Mouse (Mus musculus) hindbrain, embryonic 15.5 days (tissue): ENCODE measurements around the gene Cd247. TPM values are rescaled to one million over a fixed set of nuclear protein-coding genes. Genes with fewer than 3 reads are reported as not detected.
A peak's percentile ranks its signal among the peaks of the same experiment; 100 is the strongest.

Experiments used
- ATAC-seq: fragments of 200-750 bp; cut with Nextera tagmentation; 2 replicates; pipeline ENCODE4 v1.8.0; 2017; ENCODE audit warnings: low read depth, moderate number of reproducible peaks, moderate TSS enrichment; ENCODE audit not compliant: low FRiP score
- H3K27ac ChIP-seq: fragments of 300-500 bp; sonication (generic); replicated peaks from 2 replicates; pipeline ENCODE4 v1.5.1; 2015; ENCODE audit warnings: mild to moderate bottlenecking, inconsistent platforms
- H3K27me3 ChIP-seq: fragments of 300-500 bp; sonication (generic); 2 replicates; pipeline ENCODE4 v1.6.1; 2015; ENCODE audit warnings: control low read depth, inconsistent platforms
- H3K36me3 ChIP-seq: fragments of 300-500 bp; sonication (generic); 2 replicates; pipeline ENCODE4 v1.6.1; 2015; ENCODE audit warnings: control low read depth, inconsistent platforms
- H3K4me1 ChIP-seq: fragments of 300-500 bp; sonication (generic); replicated peaks from 2 replicates; pipeline ENCODE4 v1.6.1; 2015; ENCODE audit warnings: control low read depth, inconsistent platforms
- H3K4me2 ChIP-seq: fragments of 300-500 bp; sonication (generic); 2 replicates; pipeline ENCODE4 v1.6.1; 2015; ENCODE audit warnings: moderate library complexity, mild to moderate bottlenecking, inconsistent platforms
- H3K4me3 ChIP-seq: fragments of 300-500 bp; sonication (generic); 2 replicates; pipeline ENCODE4 v1.5.1; 2015; ENCODE audit warnings: mild to moderate bottlenecking, inconsistent platforms
- H3K9ac ChIP-seq: fragments of 300-500 bp; sonication (generic); 2 replicates; pipeline ENCODE4 v1.6.1; 2015; ENCODE audit warnings: inconsistent platforms
- H3K9me3 ChIP-seq: fragments of 300-500 bp; sonication (generic); 2 replicates; pipeline ENCODE4 v1.6.1; 2016; ENCODE audit warnings: control low read depth, inconsistent platforms
- WGBS: fragments of 180-500 bp; shearing (Covaris S2); methylation state at CpG from one replicate; pipeline ENCODE4 v1.1.7; 2015; 5-methylcytosine and 5-hydroxymethylcytosine counted together
- polyA plus RNA-seq: library from polyadenylated mRNA; unstranded; fragments of >200 nt; fragmentation: Nextera tagmentation; extraction: Ambion mirVana; gene quantifications from 2 replicates; pipeline ENCODE4 v1.2.1, GENCODE M21; 2015

The Cd247 gene
- polyA plus RNA-seq, 1 experiment from 2014 or later = 0.51 TPM

DNA sequence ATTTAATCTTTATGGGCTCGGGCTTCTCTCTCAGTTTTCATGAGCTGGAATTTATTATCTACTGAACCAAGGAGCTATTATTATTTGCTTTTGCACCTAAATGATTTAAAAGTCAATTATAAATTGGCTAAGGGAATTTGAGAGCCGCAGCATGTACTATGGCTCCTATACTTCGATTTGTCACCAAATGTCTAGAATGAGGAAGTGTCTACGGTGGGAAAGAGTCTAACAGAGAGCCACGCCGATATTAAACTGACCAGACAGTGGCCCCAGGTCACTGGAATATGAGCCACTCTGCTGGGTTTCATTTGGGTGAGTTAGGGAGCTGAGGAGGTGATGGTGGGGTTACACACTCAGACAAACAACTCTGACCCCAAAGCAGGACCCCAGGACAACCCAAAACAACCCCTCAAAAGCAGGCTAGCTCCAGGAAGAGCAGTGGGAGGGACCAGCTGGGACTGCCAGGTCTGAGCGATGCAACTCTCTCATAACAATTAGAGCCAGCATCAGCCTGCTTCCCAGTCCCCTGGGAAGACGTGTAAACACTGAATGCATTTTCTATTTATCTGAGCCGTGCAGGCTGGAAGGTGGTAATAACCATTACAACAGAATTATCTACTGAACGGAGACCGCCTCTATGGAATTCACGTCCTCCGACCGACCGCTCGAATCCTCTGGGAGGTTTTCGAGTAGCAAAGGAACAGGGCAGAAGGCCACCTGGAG is 45.6 kb downstream of the Cd247 start:
- Histone ChIP-seq H3K9ac (peak overlapping the region; percentile 39), H3K4me1 (peaks cover 40% of the 10 kb centered on the region), H3K27ac (peak overlapping the region; percentile 76), H3K9me3 (no peaks in the 10 kb centered on the region), H3K27me3 (no peaks in the 10 kb centered on the region), H3K36me3 (no peaks in the 10 kb centered on the region), H3K4me2 (peak overlapping the region; percentile 55), H3K4me3 (peak overlapping the region; percentile 33)
- peak; percentile 57 for ATAC-seq
- 14% methylated on average over 17 of the region's 17 CpGs for WGBS

DNA sequence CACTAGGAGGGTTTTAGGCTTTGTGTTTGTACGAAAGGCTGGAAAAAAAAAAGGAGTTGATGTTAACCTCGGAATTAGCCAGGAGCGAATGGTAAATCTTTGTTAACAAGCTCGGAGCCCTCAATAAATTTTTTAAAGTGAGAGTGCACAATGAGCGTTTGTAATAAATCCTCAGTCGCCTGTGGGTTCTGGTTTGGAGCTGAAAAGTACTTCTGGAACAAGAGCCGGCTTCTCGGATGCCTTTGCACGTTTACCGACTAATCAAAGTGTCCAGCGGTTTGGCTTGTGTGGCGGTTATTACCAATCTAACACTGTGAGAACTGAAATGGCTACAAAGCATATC is 46.1 kb downstream of the Cd247 start:
- H3K27ac ChIP-seq = peak overlapping the region; percentile 76
- H3K27me3 ChIP-seq = no peaks in the 10 kb centered on the region
- H3K4me3 ChIP-seq = peak overlapping the region; percentile 33
- WGBS = 25% methylated on average over 12 of the region's 12 CpGs
- H3K4me2 ChIP-seq = peak overlapping the region; percentile 55
- peak overlapping the region; percentile 39; the same call in 1 of the 2 replicates for H3K9ac ChIP-seq
- no peak for ATAC-seq
- H3K9me3 ChIP-seq = no peaks in the 10 kb centered on the region
- H3K36me3 ChIP-seq = no peaks in the 10 kb centered on the region
- H3K4me1 ChIP-seq = peaks cover 40% of the 10 kb centered on the region

DNA sequence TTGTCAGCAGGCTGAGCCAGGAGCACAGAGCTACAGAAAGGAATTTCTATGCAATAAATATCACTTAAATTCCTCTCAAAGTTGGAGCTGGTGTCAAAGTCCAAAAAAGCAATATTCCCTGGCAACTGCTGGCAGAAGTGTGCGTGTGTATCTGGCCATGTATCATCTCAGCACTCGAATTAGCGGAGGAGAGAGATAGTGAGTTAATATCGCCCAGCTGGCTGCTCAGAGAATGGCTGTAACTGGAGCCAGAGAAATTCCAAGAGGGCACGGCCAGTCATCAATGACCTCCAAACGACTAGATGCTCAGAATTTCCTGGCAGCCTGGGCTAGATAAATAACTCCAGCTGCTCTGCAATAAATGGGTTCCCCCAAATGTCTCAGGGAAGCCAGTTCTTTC is 48.0 kb downstream of the Cd247 start:
- H3K27ac ChIP-seq = no peak overlapping the region
- H3K4me3 ChIP-seq = no peak overlapping the region
- peaks cover 49% of the 10 kb centered on the region for H3K4me1 ChIP-seq
- 22% methylated on average over 6 of the region's 6 CpGs for WGBS
- H3K4me2 ChIP-seq = no peak overlapping the region
- H3K36me3 ChIP-seq = no peaks in the 10 kb centered on the region
- no peak overlapping the region for H3K9ac ChIP-seq
- ATAC-seq = no peak
- no peaks in the 10 kb centered on the region for H3K9me3 ChIP-seq
- 0 out of 2 replicates have a peak, but pooled peaks cover 2% of the 10 kb centered on the region for H3K27me3 ChIP-seq

DNA sequence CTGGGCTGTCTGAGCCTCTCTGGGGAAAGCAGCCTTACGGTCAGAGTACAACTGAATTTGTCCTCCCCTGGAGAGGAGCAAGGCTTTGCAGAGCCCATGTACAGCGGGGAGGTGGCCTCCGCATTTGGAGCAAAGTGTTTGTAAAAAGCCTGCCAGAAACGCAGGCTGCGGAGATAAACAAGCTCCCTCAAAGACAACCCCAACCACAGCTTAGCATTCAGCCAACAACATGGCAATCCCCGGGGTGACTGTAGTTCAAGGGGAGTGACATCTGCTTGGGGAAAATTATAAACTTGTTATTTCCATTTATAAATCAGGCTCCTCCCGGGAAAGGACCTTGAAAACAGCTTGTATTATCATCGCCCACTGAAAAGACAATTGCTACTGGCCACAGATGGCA is 49.1 kb downstream of the Cd247 start:
- H3K4me1 ChIP-seq = peaks cover 49% of the 10 kb centered on the region
- H3K27ac ChIP-seq = peak overlapping the region; percentile 56; the same call in 1 of the 2 replicates
- H3K27me3 ChIP-seq = peaks cover 8% of the 10 kb centered on the region
- ATAC-seq = no peak
- H3K9ac ChIP-seq = 0 out of 2 replicates have a peak overlapping the region, but pooled peaks have one; percentile 2
- no peaks in the 10 kb centered on the region for H3K9me3 ChIP-seq
- no peak overlapping the region for H3K4me3 ChIP-seq
- WGBS = 19% methylated on average over 8 of the region's 8 CpGs
- H3K36me3 ChIP-seq = no peaks in the 10 kb centered on the region
- H3K4me2 ChIP-seq = 0 out of 2 replicates have a peak overlapping the region, but pooled peaks have one; percentile 2

DNA sequence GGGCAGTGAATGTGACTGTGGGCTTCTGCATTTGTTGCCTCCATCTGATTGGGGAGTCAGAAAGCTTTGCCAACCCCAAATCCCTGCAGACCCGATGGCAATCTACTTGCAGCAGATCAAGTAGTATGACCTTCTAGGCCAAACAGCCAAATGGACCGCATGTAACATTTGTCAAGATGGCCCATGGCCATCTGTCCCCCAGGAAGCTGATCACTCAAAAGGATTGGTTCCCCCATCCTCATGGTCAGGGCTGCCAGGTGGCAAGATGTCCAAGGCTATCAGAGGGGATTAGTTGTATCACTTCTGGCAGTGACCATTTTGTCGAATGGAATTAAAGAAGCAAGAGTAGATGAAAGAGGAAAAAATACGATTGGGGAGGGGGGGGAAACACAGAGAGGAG is 50.7 kb downstream of the Cd247 start:
- no peak overlapping the region for H3K27ac ChIP-seq
- peaks cover 40% of the 10 kb centered on the region for H3K4me1 ChIP-seq
- 80% methylated on average over 4 of the region's 4 CpGs for WGBS
- peaks cover 16% of the 10 kb centered on the region for H3K27me3 ChIP-seq
- H3K4me3 ChIP-seq = no peak overlapping the region
- no peaks in the 10 kb centered on the region for H3K9me3 ChIP-seq
- no peaks in the 10 kb centered on the region for H3K36me3 ChIP-seq
- H3K9ac ChIP-seq = no peak overlapping the region
- no peak overlapping the region for H3K4me2 ChIP-seq
- no peak for ATAC-seq

DNA sequence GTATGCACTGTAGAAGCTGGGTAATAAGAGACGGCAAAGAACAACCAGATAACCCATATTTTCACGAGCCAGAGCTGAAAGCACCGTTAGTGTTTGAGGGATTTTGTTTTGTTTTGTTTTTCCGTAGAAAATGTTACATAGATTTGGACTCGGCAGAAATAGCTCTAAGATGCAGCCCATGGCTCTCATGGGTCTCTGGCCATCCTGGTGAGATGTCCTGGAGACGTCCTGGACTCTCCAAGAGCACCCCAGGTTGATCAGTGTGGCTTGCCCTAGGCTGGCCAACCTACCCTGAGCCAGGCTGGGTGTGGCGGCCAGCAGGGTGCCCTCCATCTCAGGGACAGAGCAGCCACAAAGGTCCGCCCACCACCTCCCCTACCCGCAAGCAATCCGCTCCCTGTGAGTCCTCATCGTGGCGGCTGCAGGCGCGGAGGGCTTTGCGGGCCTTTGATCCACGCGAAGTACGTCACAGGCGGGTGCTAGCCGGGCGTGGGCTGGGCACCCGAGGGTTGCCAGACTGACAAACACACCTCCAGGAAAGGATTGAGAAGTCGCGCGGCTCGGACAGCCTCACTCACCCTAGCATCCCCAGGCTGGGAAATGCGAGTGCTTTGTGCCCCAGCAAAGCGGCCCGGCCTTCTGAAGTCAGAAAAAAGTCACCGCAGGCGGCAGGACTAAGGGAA is 52.2 kb downstream of the Cd247 start:
- Histone ChIP-seq H3K4me3 (peak overlapping the region; percentile 31), H3K4me1 (peaks cover 47% of the 10 kb centered on the region), H3K27me3 (peaks cover 21% of the 10 kb centered on the region), H3K36me3 (no peaks in the 10 kb centered on the region), H3K9ac (peak overlapping the region; percentile 43), H3K9me3 (no peaks in the 10 kb centered on the region), H3K27ac (no peak overlapping the region), H3K4me2 (peak overlapping the region; percentile 61)
- 12% methylated on average over 31 of the region's 31 CpGs for WGBS
- ATAC-seq = peak; percentile 47; the same call in 1 of the 2 replicates

DNA sequence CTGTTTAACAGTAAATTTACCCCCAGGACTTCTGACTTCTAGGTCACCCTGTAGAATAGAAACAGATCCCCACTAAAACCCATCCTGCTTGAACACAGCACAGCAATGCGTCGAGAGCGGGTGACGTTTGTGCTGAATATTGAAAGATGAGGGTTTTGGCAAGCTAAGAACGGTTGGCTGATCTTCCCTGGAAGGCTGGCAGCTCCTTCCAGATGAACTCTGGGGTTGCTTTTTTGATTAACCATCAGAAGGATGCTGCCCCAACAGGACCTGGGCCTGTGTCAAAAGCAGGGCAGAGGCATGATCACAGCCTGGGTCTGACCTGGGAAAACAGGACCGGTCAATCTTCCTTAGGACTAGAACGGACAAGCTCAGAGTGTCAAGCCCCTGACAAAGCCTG is 53.7 kb downstream of the Cd247 start:
- no peak for ATAC-seq
- no peak overlapping the region for H3K9ac ChIP-seq
- no peak overlapping the region for H3K4me2 ChIP-seq
- H3K27me3 ChIP-seq = peaks cover 26% of the 10 kb centered on the region
- no peak overlapping the region for H3K4me3 ChIP-seq
- 59% methylated on average over 7 of the region's 7 CpGs for WGBS
- peaks cover 33% of the 10 kb centered on the region for H3K4me1 ChIP-seq
- no peaks in the 10 kb centered on the region for H3K36me3 ChIP-seq
- no peaks in the 10 kb centered on the region for H3K9me3 ChIP-seq
- H3K27ac ChIP-seq = no peak overlapping the region

DNA sequence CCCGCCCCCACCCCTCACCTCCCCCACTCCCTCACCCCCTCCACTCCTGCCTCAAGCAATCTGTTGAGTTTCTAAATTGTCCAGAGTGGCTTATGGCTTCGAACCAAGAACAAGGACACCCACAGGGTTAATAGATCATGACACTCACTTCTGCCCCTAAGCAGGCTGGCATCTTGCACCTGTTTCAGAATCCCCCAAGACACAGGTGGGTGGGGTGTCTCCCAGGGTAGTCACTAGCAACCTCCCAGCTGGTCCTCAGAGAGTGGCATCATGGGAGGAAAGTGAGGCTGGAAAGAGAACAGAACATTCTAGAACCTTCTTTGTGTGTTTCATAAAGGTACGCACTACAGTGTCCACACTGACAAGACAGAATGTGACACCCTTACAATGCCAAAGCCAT is 55.1 kb downstream of the Cd247 start:
- Histone ChIP-seq H3K27ac (no peak overlapping the region), H3K4me3 (no peak overlapping the region), H3K4me1 (peaks cover 26% of the 10 kb centered on the region), H3K36me3 (no peaks in the 10 kb centered on the region), H3K4me2 (no peak overlapping the region), H3K9ac (no peak overlapping the region), H3K27me3 (peaks cover 26% of the 10 kb centered on the region), H3K9me3 (no peaks in the 10 kb centered on the region)
- WGBS = 72% methylated on average over 3 of the region's 3 CpGs
- ATAC-seq = no peak

DNA sequence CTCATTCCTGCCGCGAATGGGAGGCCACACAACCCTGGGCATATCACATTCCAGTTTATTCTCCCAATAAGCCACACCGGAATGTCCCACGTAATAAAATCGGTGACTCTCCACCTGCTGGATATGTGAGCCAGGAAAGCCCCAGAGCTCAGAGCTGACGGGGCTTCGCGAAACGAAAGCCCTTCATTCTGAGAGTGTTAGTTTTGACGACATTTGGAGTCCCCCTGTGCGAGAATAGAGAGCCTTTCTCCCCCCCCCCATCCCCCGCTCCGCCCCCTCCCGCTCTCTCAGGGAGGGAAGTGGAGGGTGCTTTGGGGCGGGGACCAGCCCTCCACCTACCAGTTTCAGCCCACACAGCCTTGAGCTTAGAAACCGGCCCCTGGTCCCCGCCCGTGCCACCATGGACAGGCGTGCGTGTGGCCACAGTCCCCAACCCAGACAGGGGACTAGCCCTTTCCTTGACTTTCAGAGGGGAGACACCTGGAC is 56.0 kb downstream of the Cd247 start:
- Histone ChIP-seq H3K36me3 (no peaks in the 10 kb centered on the region), H3K4me1 (peaks cover 26% of the 10 kb centered on the region), H3K9ac (peak overlapping the region; percentile 46), H3K27ac (no peak overlapping the region), H3K27me3 (peaks cover 26% of the 10 kb centered on the region), H3K9me3 (no peaks in the 10 kb centered on the region), H3K4me2 (peak overlapping the region; percentile 99), H3K4me3 (peak overlapping the region; percentile 47)
- peak; percentile 63 for ATAC-seq
- WGBS = 4% methylated on average over 18 of the region's 20 CpGs

DNA sequence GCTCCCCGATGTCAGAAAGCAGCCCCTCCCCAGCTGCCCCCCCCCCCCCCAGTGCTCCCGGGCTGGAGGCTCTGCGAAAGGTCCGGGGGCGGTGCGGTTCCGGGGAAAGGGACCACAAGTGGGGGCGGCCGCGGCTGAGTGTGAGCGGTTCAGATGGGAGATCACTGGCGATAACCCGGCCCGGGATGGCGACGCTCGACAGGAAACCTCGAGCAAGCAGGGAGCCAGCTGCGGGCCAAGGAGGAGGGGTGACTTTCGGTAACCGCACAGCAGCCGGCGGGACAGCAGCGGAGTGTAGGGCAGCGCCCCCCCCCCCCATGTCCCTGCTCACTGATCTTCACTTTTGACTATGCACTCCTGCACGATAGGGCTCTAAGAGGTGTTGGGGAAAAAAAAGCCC is 56.5 kb downstream of the Cd247 start:
- H3K4me2 ChIP-seq = peak overlapping the region; percentile 99
- H3K9ac ChIP-seq = peak overlapping the region; percentile 46
- H3K4me3 ChIP-seq = peak overlapping the region; percentile 47
- WGBS = under 1% methylated on average over 26 of the region's 26 CpGs
- peaks cover 26% of the 10 kb centered on the region for H3K27me3 ChIP-seq
- H3K27ac ChIP-seq = no peak overlapping the region
- peak; percentile 23; the same call in 1 of the 2 replicates for ATAC-seq
- H3K9me3 ChIP-seq = no peaks in the 10 kb centered on the region
- peaks cover 26% of the 10 kb centered on the region for H3K4me1 ChIP-seq
- no peaks in the 10 kb centered on the region for H3K36me3 ChIP-seq

DNA sequence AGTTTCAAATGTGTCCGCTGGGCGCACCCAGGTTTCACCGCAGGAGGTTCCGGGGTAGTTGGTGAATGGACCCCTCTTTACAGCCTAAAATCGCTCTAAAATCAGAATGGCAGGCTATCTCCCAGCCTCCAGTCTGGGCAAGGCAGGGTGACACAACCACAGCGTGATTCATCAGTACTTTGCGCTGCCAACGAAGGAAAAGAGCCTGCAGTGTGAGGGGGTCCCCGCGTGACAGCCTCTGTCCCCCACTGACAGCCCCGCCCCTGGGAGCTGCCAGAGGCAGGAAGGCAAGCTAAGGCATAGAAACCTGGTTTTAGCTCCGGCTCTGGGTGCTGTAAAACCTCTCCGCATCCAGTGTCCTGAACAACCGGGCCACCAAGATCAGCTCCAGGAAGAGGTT is 56.9 kb downstream of the Cd247 start:
- no peaks in the 10 kb centered on the region for H3K9me3 ChIP-seq
- ATAC-seq = no peak
- peaks cover 26% of the 10 kb centered on the region for H3K27me3 ChIP-seq

DNA sequence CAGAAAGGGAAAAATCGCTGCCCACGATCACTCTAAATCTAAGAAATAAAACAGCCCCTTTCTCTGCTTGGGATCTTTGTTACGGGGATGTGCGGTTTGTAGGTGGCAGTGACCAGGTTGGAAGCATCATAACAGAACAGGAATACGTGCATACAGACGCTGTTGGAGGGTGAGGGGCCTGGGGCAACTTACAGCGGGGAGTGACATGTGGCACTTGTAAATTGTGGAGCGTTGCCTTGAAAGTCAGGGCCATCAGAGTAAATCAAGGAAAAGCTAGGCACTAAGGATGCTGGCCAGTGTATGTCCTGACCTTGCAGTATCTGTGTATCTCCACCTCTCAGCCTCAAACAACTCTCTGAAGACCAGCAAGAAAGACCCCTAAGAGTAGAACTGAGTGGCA is 59.9 kb downstream of the Cd247 start:
- Histone ChIP-seq H3K27me3 (peaks cover 17% of the 10 kb centered on the region), H3K36me3 (no peaks in the 10 kb centered on the region), H3K4me3 (no peak overlapping the region), H3K27ac (no peak overlapping the region), H3K9me3 (no peaks in the 10 kb centered on the region), H3K4me2 (no peak overlapping the region), H3K4me1 (peaks cover 17% of the 10 kb centered on the region), H3K9ac (no peak overlapping the region)
- no peak for ATAC-seq
- 86% methylated on average over 8 of the region's 8 CpGs for WGBS

More for the DNA sequence above, 56.9 kb downstream of the Cd247 start:
- Histone ChIP-seq H3K4me3 (peak overlapping the region; percentile 47), H3K4me1 (peaks cover 26% of the 10 kb centered on the region), H3K36me3 (no peaks in the 10 kb centered on the region), H3K27ac (no peak overlapping the region), H3K9ac (peak overlapping the region; percentile 46), H3K4me2 (peak overlapping the region; percentile 99)
- 8% methylated on average over 14 of the region's 14 CpGs for WGBS
